Mouse (Mus musculus): ENCODE results near the gene Ina. TPM values are rescaled to one million over a fixed set of nuclear protein-coding genes. Genes with fewer than 3 reads are reported as not detected.
A peak's percentile ranks its signal among the peaks of the same experiment; 100 is the strongest.
"Not testable (repeated sequence)": the region's sequence is repeated elsewhere in the genome, so short reads cannot be mapped to it uniquely, and the experiment has no call there.

Gene Ina
- polyA plus RNA-seq, 1 experiment, result 0.30 TPM

DNA sequence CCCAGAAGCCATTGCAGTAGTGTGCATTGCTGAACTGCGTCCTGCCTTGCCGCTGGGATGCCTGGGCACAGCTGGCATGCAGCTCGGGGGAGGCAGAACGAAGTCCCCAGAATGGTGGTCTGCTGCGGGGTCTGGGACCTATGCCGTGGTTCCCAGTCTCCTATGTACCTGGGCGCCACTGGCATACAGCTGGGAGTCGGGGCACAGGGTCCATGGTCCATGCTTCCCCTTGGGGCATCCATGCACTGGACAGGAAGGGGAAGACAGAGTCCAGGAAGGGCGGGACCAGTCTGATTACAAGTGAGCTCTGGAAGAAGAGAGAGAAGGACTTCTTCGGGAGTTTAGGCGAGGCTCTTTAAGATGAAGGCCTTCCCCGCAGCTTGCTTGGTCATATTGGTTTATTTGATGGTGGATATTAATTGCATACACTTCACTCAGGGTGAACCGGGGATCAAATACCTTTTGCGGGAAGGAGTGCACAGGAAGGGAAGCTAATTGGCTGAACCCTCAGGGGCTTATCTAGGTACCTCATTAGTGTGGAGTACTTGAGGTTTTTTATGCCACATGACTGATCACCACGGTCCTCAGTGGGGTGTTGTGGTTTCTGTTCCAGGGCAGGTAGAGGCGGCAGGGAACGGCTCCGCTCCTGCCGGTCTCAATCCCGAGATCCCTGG, 24.9 kb upstream of the Ina start:
- Histone ChIP-seq H3K4me3 (ENCODE audit: control insufficient read depth, insufficient read depth, low read length) (no peak overlapping the region), H3K27me3 (ENCODE audit: control insufficient read depth, insufficient read depth, low read length) (no peaks in the 10 kb centered on the region), H3K4me1 (replicated peaks; ENCODE audit: control insufficient read depth, insufficient read depth, low read length) (peaks cover 34% of the 10 kb centered on the region), H3K27ac (ENCODE audit: control insufficient read depth, insufficient read depth, low read length) (no peak overlapping the region), H3K36me3 (ENCODE audit: control insufficient read depth, insufficient read depth, low read length) (no peaks in the 10 kb centered on the region)
- TF ChIP-seq CTCF (IDR thresholded peaks at IDR 0.05; ENCODE audit: borderline replicate concordance, control insufficient read depth, extremely low read depth, insufficient read depth, low read length, poor library complexity) (no peak), POLR2A (IDR thresholded peaks at IDR 0.05; ENCODE audit: control insufficient read depth, extremely low read depth, insufficient read depth, low read length, poor library complexity) (no peak)
- DNase-seq, result no peak
- WGBS, result 58% methylated on average over 20 of the region's 20 CpGs

DNA sequence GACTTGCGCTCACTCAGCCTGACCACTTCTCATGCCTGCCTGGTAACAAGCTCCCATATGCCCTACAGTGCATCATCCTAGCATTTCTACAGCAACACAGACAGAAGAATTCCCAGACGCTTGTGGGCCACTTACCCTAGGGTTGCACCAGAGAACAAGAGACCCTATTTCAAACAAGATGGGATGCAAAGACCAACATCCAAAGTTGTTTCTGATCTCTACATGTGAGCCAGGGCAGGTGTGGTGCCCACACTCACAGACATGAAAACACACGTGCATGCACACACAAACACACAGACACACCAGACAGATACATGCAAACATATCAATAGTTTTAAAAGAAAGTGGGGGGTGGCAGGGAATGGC, 24.4 kb upstream of the Ina start:
- no peak overlapping the region for H3K4me3 ChIP-seq (ENCODE audit: control insufficient read depth, insufficient read depth, low read length)
- TF ChIP-seq POLR2A (IDR thresholded peaks at IDR 0.05; ENCODE audit: control insufficient read depth, extremely low read depth, insufficient read depth, low read length, poor library complexity) (no peak), CTCF (IDR thresholded peaks at IDR 0.05; ENCODE audit: borderline replicate concordance, control insufficient read depth, extremely low read depth, insufficient read depth, low read length, poor library complexity) (no peak)
- 83% methylated on average over 3 of the region's 3 CpGs for WGBS
- no peaks in the 10 kb centered on the region for H3K27me3 ChIP-seq (ENCODE audit: control insufficient read depth, insufficient read depth, low read length)
- peaks cover 28% of the 10 kb centered on the region for H3K4me1 ChIP-seq (replicated peaks; ENCODE audit: control insufficient read depth, insufficient read depth, low read length)
- H3K27ac ChIP-seq (ENCODE audit: control insufficient read depth, insufficient read depth, low read length), result no peak overlapping the region
- H3K36me3 ChIP-seq (ENCODE audit: control insufficient read depth, insufficient read depth, low read length), result no peaks in the 10 kb centered on the region
- DNase-seq, result no peak

- WGBS, result 76% methylated on average over 8 of the region's 8 CpGs
- H3K36me3 ChIP-seq (ENCODE audit: control insufficient read depth, insufficient read depth, low read length); H3K27ac ChIP-seq (ENCODE audit: control insufficient read depth, insufficient read depth, low read length); H3K4me3 ChIP-seq (ENCODE audit: control insufficient read depth, insufficient read depth, low read length); H3K27me3 ChIP-seq (ENCODE audit: control insufficient read depth, insufficient read depth, low read length); DNase-seq: not testable (repeated sequence)
- peaks cover 27% of the 10 kb centered on the region for H3K4me1 ChIP-seq (replicated peaks; ENCODE audit: control insufficient read depth, insufficient read depth, low read length)
These were observed 23.9 kb upstream of the Ina start for GRCm38 (mm10) chr19:46990625-46991024.

GRCm38 (mm10) chr19:46991145-46991544, 23.4 kb upstream of the Ina start:
- Histone ChIP-seq H3K4me3 (ENCODE audit: control insufficient read depth, insufficient read depth, low read length) (no peak overlapping the region), H3K4me1 (replicated peaks; ENCODE audit: control insufficient read depth, insufficient read depth, low read length) (peaks cover 27% of the 10 kb centered on the region), H3K27me3 (ENCODE audit: control insufficient read depth, insufficient read depth, low read length) (no peaks in the 10 kb centered on the region), H3K36me3 (ENCODE audit: control insufficient read depth, insufficient read depth, low read length) (no peaks in the 10 kb centered on the region), H3K27ac (ENCODE audit: control insufficient read depth, insufficient read depth, low read length) (no peak overlapping the region)
- peak; percentile 86 for DNase-seq
- 7% methylated on average over 5 of the region's 5 CpGs for WGBS
- TF ChIP-seq CTCF (IDR thresholded peaks at IDR 0.05; ENCODE audit: borderline replicate concordance, control insufficient read depth, extremely low read depth, insufficient read depth, low read length, poor library complexity) (no peak; the same call in 1 of the 2 replicates), POLR2A (IDR thresholded peaks at IDR 0.05; ENCODE audit: control insufficient read depth, extremely low read depth, insufficient read depth, low read length, poor library complexity) (no peak)

DNA sequence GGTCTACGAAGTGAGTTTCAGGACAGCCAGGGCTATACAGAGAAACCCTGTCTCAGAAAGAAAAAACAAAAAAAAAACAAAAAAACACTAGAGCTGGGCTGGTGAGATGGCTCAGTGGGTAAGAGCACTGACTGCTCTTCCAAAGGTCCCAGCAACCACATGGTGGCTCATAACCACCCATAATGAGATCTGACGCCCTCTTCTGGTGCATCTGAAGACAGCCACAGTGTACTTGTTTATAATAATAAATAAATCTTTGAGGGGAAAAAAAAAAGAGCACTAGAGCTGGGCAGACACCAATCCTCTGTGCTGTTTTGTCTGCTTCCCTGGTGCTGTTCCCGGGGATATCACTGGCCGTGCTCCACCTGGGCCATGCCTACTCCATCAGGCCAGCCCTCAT, 22.2 kb upstream of the Ina start:
- H3K36me3 ChIP-seq (ENCODE audit: control insufficient read depth, insufficient read depth, low read length); DNase-seq; H3K27ac ChIP-seq (ENCODE audit: control insufficient read depth, insufficient read depth, low read length); H3K27me3 ChIP-seq (ENCODE audit: control insufficient read depth, insufficient read depth, low read length); H3K4me3 ChIP-seq (ENCODE audit: control insufficient read depth, insufficient read depth, low read length): not testable (repeated sequence)
- WGBS, result 87% methylated on average over 4 of the region's 4 CpGs
- H3K4me1 ChIP-seq (replicated peaks; ENCODE audit: control insufficient read depth, insufficient read depth, low read length), result peaks cover 24% of the 10 kb centered on the region

GRCm38 (mm10) chr19:46996095-46996494, 18.4 kb upstream of the Ina start:
- no peaks in the 10 kb centered on the region for H3K4me1 ChIP-seq (replicated peaks; ENCODE audit: control insufficient read depth, insufficient read depth, low read length)
- DNase-seq, result no peak
- H3K36me3 ChIP-seq (ENCODE audit: control insufficient read depth, insufficient read depth, low read length), result no peaks in the 10 kb centered on the region
- no peaks in the 10 kb centered on the region for H3K27me3 ChIP-seq (ENCODE audit: control insufficient read depth, insufficient read depth, low read length)
- H3K4me3 ChIP-seq (ENCODE audit: control insufficient read depth, insufficient read depth, low read length), result no peak overlapping the region
- TF ChIP-seq CTCF (IDR thresholded peaks at IDR 0.05; ENCODE audit: borderline replicate concordance, control insufficient read depth, extremely low read depth, insufficient read depth, low read length, poor library complexity), result no peak
- TF ChIP-seq POLR2A (IDR thresholded peaks at IDR 0.05; ENCODE audit: control insufficient read depth, extremely low read depth, insufficient read depth, low read length, poor library complexity), result no peak
- WGBS, result 89% methylated on average over 9 of the region's 9 CpGs
- H3K27ac ChIP-seq (ENCODE audit: control insufficient read depth, insufficient read depth, low read length), result no peak overlapping the region

- Histone ChIP-seq H3K27ac (ENCODE audit: control insufficient read depth, insufficient read depth, low read length) (no peak overlapping the region), H3K4me1 (replicated peaks; ENCODE audit: control insufficient read depth, insufficient read depth, low read length) (no peaks in the 10 kb centered on the region), H3K4me3 (ENCODE audit: control insufficient read depth, insufficient read depth, low read length) (no peak overlapping the region), H3K36me3 (ENCODE audit: control insufficient read depth, insufficient read depth, low read length) (no peaks in the 10 kb centered on the region), H3K27me3 (ENCODE audit: control insufficient read depth, insufficient read depth, low read length) (no peaks in the 10 kb centered on the region)
- DNase-seq, result no peak
- 85% methylated on average over 8 of the region's 8 CpGs for WGBS
- TF ChIP-seq CTCF (IDR thresholded peaks at IDR 0.05; ENCODE audit: borderline replicate concordance, control insufficient read depth, extremely low read depth, insufficient read depth, low read length, poor library complexity) (no peak), POLR2A (IDR thresholded peaks at IDR 0.05; ENCODE audit: control insufficient read depth, extremely low read depth, insufficient read depth, low read length, poor library complexity) (no peak)
These were observed 16.2 kb upstream of the Ina start for GRCm38 (mm10) chr19:46998168-46998870.
